Mouse (Mus musculus): ENCODE measurements at regions not wholly inside any gene's neighbourhood (a gene's known extent, or its start where the extent isn't known, plus 50 kb on each side); places are given as distances from the start of the nearest gene placed in this dataset.

- no peak for DNase-seq
Measured at GRCm38 (mm10) chr2:8628007-8628406, 1118.6 kb upstream of the Celf2 start.

DNA sequence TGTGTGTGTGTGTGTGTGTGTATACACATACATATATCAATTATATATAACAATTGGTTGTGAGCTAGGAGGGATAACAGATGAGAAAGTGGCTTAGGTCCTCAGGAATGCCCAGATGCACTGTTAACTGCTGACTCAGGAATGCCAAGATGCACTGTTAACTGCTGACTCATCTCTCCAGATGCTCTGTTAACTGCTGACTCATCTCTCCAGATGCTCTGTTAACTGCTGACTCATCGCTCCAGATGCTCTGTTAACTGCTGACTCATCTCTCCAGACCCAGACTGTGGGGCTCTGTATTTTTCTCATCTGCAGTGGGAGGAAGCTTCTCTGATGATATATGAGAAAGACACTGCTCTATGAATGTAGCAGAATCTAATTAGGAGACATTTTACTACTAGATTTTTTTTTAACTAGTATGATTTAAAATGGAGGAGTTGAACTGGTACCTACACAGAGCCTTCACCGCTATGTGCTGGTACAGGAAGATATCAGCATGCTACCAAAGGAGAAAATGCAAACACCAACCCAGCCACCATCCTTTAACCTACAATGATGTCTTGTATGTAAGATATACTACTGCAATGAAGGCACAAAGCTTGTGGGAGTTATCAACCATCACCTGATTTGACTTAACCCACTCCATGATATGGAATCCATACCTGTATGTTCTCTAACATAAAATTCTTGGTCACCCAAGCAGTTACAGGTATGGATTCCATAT is 1119.3 kb upstream of the Celf2 start:
- no peak for DNase-seq

- no peak for DNase-seq
Measured at GRCm38 (mm10) chr2:8638082-8638481, 1128.7 kb upstream of the Celf2 start.

- DNase-seq = peak; percentile 14
Measured at GRCm38 (mm10) chr2:8639282-8639681, 1129.9 kb upstream of the Celf2 start.

DNA sequence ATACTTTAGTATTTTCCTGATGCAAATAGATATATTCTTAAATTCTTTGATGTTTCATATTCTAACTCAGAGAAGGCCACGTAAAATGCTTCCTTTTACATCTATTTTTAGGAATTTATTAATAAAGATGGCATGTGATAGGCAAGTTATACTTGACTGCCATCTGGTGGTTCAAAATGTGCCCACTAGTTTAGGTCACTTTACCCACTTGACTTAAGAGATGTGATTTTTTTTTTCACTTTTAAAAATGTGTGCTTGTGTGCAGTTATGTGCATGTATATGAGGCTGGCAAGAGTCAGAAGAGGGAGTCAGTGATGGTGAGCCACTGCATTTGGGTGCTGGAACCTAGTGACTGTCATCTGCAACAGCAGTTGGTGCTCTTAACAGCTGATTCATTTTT is 1136.1 kb upstream of the Celf2 start:
- DNase-seq = no peak

GRCm38 (mm10) chr2:8660544-8660943 is 1151.2 kb upstream of the Celf2 start:
- DNase-seq = no peak

GRCm38 (mm10) chr2:8673751-8674378 is 1164.5 kb upstream of the Celf2 start:
- peak; percentile 66 for DNase-seq

- peak; percentile 4 for DNase-seq
Measured at GRCm38 (mm10) chr2:8675537-8675936, 1166.2 kb upstream of the Celf2 start.

- peak; percentile 24 for DNase-seq
Measured at GRCm38 (mm10) chr2:8676546-8676945, 1167.2 kb upstream of the Celf2 start.

GRCm38 (mm10) chr2:8690846-8691643 is 1181.7 kb upstream of the Celf2 start:
- DNase-seq = no peak

GRCm38 (mm10) chr2:8729306-8729705 is 1151.7 kb upstream of the 4930412O13Rik start:
- DNase-seq = no peak

- peak; percentile 40 for DNase-seq
Measured at GRCm38 (mm10) chr2:8754142-8754541, 1126.9 kb upstream of the 4930412O13Rik start.

- DNase-seq = peak; percentile 11
Measured at GRCm38 (mm10) chr2:8756546-8756945, 1124.5 kb upstream of the 4930412O13Rik start.

DNA sequence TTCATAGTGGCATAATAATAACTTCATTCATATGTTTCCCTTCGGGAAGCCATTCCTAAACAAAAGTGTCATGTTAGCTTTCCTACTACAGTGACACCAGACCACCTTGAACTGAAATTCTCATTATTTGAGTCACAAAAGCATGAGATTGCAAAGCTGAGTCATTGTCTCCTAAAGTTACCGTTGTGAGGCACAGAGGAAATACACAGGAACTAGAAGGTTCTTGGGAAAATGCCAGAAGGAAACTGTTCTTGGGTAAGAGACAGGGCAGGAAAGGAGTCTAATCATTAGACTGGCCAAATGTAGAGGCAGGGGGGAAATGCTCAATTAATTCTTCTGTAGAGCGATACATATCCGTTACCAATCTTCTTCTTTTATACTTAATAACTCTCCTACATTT is 1110.4 kb upstream of the 4930412O13Rik start:
- DNase-seq = no peak

DNA sequence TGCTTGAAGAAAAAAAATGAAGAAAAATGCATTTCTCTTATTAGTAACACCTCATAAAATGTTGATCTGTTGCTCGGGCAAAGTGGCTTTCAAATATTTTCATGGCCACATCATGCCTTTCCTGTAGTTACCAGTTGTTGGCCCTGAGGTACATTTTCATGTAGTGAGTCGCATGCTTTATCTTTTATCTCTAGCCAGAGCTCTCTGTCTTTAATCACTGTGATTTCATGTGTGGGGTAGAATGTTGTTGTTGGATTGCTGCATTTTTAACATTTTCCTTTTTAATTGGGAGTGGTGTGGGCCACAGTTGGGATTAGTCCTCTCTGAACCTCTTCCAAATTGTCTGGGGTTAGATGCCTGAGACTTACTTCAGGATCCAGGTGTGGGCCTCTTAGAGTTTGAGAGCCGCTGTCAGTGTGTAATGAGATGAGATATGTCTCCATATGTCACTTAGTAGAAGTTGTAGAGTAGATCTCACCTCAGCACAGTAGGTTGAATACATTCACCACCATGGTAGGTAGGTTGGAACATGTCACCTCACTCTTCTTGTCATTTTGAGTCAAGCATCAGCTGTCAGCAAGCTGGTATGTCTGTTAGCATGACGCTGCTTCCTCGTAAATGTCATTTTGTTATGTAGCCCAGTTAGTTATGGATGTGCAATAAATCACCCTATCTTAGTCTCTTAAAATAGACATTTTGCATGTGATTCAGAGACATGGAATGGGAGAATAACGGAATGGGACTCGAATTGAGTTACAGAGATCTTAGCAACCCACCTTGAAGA is 1099.7 kb upstream of the 4930412O13Rik start:
- DNase-seq = no peak

- no peak for DNase-seq
Measured at GRCm38 (mm10) chr2:8782225-8782624, 1098.8 kb upstream of the 4930412O13Rik start.

DNA sequence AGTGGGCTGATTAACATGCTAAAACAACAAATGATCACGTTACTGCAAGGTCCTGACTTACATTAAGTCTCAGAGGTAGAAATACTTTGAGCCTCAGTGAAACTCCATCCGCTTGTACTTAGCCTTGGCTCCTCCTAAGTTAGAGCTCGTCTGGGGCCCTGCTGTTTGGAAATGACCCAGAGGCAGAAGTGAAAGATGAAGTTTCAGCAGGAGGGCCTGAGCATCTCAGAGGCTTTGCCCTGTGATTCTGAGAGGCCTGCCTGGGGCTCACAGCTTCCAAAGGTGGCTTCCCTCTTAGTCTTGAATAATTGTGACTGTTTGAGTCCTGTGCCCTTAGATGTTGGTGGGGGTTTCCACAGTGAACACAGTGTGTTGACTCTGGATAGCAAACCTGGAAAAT is 1079.0 kb upstream of the 4930412O13Rik start:
- DNase-seq = no peak

- no peak for DNase-seq
Measured at GRCm38 (mm10) chr2:8809609-8810008, 1071.4 kb upstream of the 4930412O13Rik start.

DNA sequence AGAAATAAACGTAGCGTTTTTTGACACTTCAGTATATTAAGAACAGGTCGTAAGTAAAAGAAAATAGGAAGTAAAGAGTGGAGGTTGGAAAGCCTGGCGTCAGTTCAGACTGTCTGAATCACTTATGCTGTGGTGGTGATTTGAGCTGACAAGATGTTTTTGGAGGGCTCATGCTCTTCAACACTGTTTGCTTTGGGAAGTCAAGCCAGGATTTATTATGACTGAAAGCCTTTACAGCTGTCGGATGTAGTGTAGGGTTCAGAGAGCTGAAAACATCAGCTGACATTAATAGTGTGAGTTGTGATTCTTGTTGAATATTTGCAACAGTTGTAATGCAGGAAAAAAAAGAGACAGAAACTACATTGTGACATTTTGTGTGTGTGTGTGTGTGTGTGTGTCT is 1062.9 kb upstream of the 4930412O13Rik start:
- no peak for DNase-seq

GRCm38 (mm10) chr2:8825406-8825805 is 1055.6 kb upstream of the 4930412O13Rik start:
- DNase-seq = no peak

Data from kidney, adult 9 months (tissue).